Mouse (Mus musculus) retina, embryonic 14.5 days (tissue): ENCODE data around the gene Fam131c.

ENCODE experiments used
- DNase-seq: peaks from one replicate; pipeline ENCODE4 v3.0.0-alpha.2; 2015; ENCODE audit warnings: low spot score

Gene Fam131c

DNA sequence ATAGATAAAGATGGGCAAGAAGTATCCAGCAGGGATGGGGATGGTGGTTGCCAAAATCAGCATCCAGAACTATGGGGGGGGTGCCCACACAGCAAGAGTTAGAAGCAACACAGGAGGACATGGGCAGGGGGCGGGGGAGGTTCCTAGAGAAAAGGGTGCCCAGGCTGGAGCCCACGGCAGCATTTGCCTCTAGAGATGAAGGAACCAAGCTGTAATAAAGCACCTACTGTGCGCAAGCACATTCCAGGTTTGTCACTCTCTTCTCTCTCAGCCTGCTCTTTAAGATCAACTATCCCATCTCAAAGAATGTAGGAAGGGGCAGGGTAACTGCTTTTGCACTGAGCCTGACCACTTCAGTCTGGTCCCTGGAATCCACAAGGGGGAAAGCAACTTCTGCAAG is 40.6 kb downstream of the Fam131c start:
- no peak for DNase-seq

GRCm38 (mm10) chr4:141411430-141411992 is 43.5 kb downstream of the Fam131c start:
- peak; percentile 11 for DNase-seq

- DNase-seq: no peak
Observed at GRCm38 (mm10) chr4:141415924-141416323, 47.9 kb downstream of the Fam131c start, which contains the start of gene Clcnkb. Clcnkb (minus strand) TSS chr4:141416014.

- DNase-seq: no peak
Observed at GRCm38 (mm10) chr4:141419398-141420191, 51.6 kb downstream of the Fam131c start.

- DNase-seq: no peak
Observed at GRCm38 (mm10) chr4:141420192-141420829, 52.3 kb downstream of the Fam131c start, which contains the start of gene Hspb7. Hspb7 (plus strand) TSS chr4:141420779.

DNA sequence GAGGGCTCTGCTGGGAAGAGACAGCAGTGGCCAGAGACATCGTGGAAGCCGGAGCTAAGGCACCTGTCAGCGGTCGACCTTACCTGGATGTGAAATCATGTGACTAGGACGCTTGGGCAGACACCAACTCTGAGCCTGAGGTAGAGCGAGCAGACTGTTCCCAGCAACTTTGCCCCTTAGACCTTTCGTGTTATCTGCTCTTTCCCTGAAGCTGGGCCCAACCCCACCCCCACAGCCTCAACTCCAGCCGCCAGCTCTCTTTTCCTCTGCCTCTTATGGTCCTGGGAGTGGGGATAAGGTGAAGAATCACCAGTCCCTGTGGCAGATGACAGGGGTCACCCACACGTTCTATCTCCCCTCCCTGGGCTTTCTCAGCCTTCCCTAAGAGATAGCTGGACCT is 52.9 kb downstream of the Fam131c start:
- DNase-seq: no peak

DNA sequence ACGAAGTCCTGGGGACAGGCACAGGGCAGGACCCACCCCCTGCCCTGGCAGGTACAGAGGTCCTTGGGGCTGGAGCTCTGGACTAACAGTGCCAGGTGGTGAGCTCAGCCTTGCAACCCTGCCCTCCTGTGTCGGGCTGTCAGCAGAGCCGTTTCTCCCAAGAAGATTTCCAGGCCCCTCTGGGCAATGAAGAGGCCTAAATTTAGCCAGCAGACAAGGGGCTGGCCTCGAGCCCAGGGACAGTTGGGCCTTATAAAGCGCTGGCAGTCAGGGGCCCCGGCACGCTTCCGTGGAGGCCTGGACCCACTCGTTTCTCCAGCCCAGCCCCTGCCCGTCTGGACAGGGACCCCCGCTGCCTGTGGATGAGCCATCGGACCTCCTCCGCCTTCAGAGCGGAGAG is 53.4 kb downstream of the Fam131c start:
- no peak for DNase-seq

DNA sequence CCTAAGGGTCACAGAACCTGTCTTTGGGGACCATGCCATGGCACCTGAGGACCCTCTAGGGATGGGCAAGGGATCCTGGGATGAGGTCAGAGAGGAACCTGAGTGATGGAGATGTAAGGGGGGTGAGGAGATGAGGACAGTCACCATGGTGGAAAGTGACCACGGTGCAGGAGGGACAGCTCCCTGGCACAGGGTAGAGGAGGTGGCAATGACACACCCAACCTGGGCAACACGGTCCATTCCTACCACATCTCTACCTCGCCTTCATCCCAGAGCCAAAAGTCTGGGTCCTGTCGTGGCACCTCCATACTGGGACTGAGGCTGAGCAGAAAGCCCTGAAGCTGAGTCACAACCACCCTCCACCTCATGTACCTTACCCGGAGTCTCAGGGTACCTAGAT is 54.8 kb downstream of the Fam131c start:
- no peak for DNase-seq

DNA sequence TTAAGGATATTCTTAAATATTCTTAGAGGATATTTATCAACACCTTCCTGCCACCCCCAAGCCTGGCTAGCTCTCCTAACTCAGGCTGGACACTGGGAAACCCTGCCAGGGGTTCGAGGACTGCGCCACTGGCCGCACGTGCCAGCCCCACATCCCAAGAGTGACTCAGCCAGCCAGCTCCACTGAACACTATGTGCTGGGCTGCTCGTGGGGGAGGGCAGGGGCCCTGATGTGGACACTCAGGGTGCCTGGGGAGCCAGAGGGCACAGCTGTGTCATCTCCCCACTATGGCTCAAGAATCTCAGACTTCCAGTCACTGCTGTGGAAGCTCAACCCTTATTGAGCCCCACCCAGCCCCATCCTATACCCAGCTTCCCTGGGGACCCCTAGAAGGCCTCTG is 55.3 kb downstream of the Fam131c start:
- no peak for DNase-seq

- no peak for DNase-seq
Observed at GRCm38 (mm10) chr4:141423691-141424431, 55.8 kb downstream of the Fam131c start.

GRCm38 (mm10) chr4:141425484-141426479 is 57.8 kb downstream of the Fam131c start:
- DNase-seq: peak; percentile 18

DNA sequence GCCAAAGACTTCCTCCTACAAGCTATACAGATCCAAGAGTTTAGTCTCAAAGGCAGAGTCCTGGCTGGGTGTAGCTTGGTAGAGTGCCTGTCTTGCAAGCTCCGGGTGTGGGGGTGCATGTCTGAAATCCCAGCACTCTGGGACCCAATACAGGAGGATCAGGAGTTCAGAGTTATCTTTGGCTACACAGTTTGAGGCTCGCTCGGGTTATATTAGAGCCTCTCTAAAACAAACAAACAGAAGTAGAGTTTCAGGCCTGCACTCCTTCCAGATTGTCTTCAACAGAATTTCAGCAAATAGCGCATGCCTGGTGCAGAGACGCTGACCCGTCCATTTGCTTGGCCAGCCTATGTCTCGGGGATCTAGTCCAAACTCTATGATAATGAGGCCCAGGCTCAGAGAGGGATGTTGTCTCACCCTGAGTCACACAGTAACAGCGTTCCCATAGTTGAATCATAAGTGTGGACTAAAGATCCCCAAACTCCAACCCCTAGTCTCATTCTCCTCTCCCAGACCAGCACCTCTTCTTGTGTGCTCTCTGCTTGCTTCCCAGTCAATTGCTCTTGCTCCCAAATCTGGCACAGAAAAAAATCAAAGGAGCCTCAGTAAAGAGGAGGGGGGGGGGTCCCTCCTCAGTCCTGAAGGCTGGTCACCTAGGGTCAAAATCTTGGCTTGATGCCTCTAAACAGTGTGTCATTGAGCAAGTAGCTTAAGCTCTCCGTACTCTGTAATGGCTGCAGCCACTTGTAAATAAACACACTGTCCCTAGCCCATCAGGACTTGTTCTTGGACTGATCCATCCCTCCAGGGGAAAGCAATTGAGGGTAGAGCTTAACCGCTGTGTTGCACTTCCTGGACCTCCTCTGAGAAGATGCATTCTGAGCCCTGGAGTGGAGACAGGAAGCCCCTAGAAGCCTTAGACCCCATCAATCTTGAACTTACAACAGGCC is 59.1 kb downstream of the Fam131c start:
- no peak for DNase-seq

GRCm38 (mm10) chr4:141427921-141428320 is 59.9 kb downstream of the Fam131c start:
- DNase-seq: no peak

- DNase-seq: no peak
Observed at GRCm38 (mm10) chr4:141429381-141429780, 61.4 kb downstream of the Fam131c start.

GRCm38 (mm10) chr4:141429847-141430246 is 61.8 kb downstream of the Fam131c start:
- DNase-seq: peak; percentile 59

GRCm38 (mm10) chr4:141430997-141431396 is 63.0 kb downstream of the Fam131c start:
- DNase-seq: peak; percentile 90

- no peak for DNase-seq
Observed at GRCm38 (mm10) chr4:141432666-141433065, 64.6 kb downstream of the Fam131c start.

- DNase-seq: no peak
Observed at GRCm38 (mm10) chr4:141433191-141433590, 65.2 kb downstream of the Fam131c start.
